Mouse (Mus musculus): Measurements from ENCODE around the gene Anapc11.
"Not testable (repeated sequence)": the region's sequence is repeated elsewhere in the genome, so short reads cannot be mapped to it uniquely, and the experiment has no call there.

Anapc11 gene

GRCm38 (mm10) chr11:120575046-120575445 is 23.2 kb upstream of the Anapc11 start:
- no peak for DNase-seq (ENCODE audit: low spot score in 2 of 2)

DNA sequence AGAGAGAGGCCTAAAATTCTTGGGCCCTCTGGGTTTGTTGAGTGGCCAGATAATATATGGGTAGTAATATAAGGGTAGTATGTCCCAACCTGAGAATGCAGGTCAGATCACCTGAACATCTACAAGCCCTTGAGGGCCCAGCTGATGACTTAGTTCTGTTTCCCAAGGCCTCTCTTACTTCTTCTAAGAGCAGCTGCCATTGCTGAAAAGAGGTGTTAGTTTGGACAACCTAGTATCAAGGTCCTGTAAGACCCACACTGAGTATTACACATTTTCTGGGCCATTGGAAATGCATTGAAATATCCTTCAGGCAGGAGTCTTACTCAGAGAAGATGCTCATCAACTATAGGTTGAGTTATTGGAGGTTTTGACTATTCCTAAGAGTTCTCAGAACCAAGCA is 22.3 kb upstream of the Anapc11 start:
- DNase-seq (ENCODE audit: low spot score in 2 of 2): no peak

DNA sequence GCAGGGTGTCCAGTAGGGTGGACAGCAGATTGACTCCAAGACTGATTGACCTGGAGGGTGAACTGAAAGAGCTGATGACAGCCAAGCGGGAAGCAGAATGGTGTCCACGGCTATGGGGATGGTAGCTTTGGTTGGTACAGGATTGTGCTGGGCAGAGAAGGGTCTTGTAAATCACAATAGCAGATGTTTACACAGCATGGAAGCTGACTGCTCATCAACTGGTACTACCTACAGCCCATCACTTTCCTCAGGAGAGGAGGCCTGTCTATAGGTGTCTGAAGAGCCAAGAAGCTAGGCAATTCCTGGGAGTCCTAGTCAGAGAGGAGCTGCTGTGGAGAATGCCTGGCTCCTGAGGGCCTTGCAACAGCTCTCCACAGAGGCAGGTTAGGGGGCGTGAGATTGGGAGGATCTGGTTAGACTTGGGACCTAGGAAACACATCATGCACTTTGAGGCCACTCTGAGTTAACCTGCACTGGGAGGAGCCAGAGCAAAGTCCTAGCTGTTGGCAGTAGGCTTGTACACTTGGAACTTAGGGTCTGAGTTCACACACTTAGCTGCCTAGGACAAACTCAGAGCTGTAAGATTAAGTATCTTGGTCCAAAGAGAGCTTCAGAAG is 21.7 kb upstream of the Anapc11 start:
- no peak for DNase-seq (ENCODE audit: low spot score in 2 of 2)

- no peak for DNase-seq (ENCODE audit: low spot score in 2 of 2)
Observed at GRCm38 (mm10) chr11:120577211-120578023, 20.8 kb upstream of the Anapc11 start.

DNA sequence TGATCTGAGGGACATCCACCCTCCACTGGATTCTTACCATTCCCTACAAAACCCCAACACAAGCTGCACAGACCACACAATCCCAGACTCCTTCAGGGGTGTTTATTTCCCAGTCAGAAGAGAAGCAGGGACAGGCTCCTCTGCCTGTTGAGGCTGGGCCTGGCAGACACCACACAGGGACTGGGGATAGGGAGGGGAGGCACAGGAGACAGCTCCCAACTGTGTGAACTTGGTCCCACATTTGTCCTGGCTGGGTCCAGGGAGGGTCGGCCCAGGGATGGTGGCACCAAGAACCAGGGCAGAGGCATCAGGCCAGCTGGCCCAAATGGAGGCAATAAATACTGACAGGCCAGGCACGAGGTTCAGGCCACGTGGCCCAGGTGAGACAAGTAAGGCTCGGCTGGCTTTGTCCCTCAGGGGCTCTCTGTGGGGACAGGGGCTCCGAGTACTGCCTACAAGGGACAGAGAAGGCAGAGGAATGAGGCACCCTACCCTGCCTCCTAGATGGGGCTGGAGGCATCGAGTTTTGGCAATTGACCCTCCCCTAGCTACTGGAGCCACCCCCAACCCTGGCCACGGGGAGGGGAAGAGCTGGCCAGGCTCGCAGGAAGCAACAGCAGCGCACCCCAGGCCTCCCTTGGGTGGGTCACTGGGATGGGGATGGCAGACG is 20.1 kb upstream of the Anapc11 start:
- DNase-seq (ENCODE audit: low spot score in 2 of 2): no peak

GRCm38 (mm10) chr11:120578694-120579243 is 19.5 kb upstream of the Anapc11 start:
- DNase-seq (ENCODE audit: low spot score in 2 of 2): no peak

- DNase-seq (ENCODE audit: low spot score in 2 of 2): peak; percentile 75
Observed at GRCm38 (mm10) chr11:120579316-120580107, 18.7 kb upstream of the Anapc11 start.

- DNase-seq (ENCODE audit: low spot score in 2 of 2): no peak
Observed at GRCm38 (mm10) chr11:120580190-120580589, 18.0 kb upstream of the Anapc11 start.

DNA sequence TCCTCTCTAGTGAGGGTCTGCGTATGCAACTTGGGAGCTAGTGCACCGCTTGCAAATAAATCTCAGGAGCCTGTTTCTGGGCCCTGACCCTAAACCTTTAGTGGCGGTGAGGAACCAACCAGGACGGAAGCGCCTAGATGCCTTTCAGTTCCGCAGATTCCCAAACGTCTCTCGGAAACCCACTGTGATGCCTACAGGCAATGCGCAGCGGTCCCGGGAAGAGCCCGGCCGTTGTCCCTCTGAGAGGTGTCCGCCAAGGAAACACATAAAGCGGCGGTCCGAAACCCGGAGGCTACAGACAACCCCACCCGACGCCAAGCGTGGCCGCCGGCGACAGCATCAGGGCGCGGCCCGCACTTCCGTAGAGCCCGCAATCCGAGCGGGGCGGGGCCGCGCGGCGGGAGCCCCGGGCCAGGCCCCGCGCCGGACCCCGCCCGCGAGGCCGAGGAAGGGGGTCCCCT is 17.3 kb upstream of the Anapc11 start:
- no peak for DNase-seq (ENCODE audit: low spot score in 2 of 2)

DNA sequence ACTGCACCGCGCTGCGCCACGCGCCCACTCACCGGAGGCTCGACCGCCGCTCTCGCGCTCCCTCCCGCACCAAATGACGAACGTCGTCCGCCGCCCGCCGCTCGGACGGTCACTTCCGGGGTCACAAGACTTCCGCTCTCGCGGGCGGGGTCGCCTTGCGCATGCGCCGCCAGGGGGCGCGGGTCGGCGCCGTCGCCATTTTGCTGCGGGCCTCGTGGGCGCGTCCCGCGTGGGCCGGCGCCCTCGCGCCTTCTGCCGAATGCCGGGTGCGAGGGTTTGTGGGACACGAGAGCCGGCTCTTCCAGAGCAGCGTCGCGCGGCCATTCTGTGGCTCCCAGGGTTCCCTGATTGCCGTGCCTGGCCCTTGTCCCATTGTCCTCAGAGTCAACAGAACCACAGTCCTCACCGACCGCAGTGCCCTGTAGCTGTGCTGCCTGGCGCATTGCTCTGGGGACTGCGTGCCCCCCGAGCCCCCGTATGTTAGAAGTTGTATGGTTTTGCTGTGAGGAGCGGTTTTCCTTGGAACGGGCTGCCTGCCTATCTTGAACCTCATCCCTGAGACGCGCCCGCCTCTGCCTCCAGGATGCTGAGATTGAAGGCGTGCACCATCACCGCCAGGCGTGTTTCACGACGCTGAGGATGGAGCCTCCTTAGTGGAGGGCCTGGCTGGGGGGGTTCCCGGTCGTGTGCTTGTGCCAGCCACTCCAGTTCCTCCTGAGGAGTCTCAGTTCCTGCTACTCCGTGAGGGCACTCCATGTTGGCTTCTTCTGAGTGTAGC is 16.5 kb upstream of the Anapc11 start, which contains the start of gene Arhgdia:
TSS of gene Arhgdia (minus strand) at position 135 of the 778 bp plus-strand sequence.
- DNase-seq (ENCODE audit: low spot score in 2 of 2): peak; percentile 90 to 92

GRCm38 (mm10) chr11:120582268-120582981 is 15.8 kb upstream of the Anapc11 start:
- DNase-seq (ENCODE audit: low spot score in 2 of 2): no peak

- DNase-seq (ENCODE audit: low spot score in 2 of 2): not testable (repeated sequence)
Observed at GRCm38 (mm10) chr11:120582982-120583293, 15.3 kb upstream of the Anapc11 start.

- no peak for DNase-seq (ENCODE audit: low spot score in 2 of 2)
Observed at GRCm38 (mm10) chr11:120583937-120584336, 14.3 kb upstream of the Anapc11 start.

GRCm38 (mm10) chr11:120588531-120588930 is 9.7 kb upstream of the Anapc11 start:
- DNase-seq (ENCODE audit: low spot score in 2 of 2): no peak

DNA sequence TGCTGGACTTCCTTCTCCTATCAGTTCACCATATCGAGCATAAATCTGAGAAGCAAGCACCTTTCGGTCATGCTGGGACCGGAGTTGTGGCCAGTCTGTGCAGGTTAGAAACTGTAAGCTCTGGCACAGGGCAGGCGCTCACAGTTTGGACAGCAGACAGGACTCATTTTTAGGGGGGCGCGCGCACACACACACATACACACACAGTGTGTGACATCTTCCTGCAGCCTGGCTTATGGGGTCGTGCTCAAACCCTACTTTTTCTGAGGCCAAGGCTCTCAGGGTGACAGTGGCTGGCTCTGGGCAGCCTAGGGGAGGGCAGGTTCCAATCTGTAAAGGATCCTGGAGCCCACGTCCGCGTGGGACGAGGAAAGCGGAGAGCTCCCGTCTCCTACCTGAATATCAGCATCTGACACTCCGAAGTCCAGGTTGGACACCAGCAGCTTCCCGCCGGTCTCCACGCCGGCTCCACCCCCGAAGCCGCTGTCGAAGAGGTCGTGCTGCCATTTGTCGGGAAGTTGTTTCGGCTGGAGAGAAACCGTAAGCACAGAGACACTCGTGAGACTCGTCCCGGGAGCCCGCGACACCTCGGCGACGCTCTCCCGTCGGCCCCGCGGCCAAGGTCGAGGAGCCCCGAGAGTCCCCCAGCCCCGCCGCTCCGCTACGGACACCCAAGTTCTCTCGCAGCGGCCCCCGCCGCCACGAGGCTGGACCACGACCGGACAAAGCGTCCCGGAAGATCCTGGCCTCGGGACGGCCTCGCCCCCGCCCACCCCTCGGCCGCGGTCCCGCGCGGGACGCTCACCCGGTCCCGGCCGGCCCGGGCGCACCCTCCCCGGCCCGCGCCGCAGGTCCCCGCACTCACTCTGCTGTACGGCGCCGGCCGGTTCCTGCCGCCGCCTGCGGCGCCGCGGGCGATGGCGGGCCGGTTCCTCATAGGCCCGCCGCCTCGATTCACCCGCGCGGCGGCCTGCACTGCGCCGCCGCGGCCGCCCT is 683 bp upstream of the Anapc11 start:
- DNase-seq (ENCODE audit: low spot score in 2 of 2): no peak

DNA sequence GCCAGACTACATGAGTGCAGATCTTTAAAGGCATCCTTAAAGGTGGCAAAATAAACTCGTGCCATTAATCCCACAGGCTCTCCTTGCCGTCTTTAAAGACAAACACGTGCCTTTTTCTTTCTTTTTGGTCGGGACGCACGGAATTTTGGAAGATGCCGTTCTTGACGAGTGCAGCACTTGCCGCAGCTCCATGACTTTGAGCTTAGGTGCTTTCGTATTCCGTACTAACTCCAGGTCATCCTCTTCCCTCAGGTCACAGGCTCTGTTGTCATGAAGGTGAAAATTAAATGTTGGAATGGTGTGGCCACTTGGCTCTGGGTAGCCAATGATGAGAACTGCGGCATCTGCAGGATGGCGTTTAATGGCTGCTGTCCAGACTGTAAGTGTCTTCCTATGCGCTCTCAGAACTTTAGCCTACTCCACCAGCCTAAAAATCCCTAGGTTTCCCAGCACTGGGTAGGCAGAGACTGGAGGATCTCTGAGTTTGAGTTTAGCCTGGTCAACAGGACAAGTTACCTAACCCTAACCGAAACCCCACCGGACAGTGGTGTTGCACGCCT is 849 bp downstream of the Anapc11 start:
- no peak for DNase-seq (ENCODE audit: low spot score in 2 of 2)

DNA sequence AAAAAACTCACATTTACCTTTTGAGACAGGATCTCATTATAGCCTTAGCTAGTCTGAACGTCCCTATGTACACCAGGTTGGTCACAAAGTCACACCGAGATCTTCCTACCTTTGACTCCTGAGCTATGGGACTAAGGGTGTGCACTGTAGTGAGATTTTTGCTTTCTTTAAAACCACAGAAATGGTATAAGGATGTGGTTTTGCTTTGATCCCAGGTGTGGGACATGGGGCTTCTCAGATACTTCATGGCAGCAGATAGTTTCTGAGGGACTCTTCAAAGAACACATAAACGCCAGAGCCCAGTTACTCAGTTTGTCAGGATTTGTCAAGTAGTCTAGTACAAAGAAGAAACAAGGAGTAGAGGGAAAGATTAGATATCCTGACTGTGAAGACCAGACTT is 2.5 kb downstream of the Anapc11 start:
- no peak for DNase-seq (ENCODE audit: low spot score in 2 of 2)

DNA sequence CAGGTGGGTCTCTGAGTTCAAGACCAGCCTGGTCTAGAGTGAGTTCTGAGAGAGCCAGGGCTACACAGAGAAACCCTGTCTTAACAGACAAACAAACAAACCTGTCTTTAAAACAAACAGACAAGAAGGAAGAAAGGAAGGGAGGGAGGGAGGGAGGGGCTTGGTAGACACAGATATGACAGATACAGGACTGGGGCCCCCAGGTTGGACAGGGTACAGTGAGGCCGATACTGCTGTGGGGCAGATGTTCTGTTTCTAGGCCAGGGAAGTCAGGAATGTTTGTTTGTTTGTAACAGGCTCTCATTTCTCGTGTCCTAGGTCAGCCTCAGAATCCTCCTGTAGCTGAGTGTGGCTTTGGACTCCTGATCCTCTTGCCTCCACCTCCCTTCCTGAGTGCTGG is 5.3 kb downstream of the Anapc11 start:
- no peak for DNase-seq (ENCODE audit: low spot score in 2 of 2)

- DNase-seq (ENCODE audit: low spot score in 2 of 2): no peak
Observed at GRCm38 (mm10) chr11:120605667-120606066, 7.4 kb downstream of the Anapc11 start.
